Mouse (Mus musculus) forebrain, embryonic 13.5 days (tissue): Measurements from ENCODE around the gene Rcc1. TPM values are rescaled to one million over a fixed set of nuclear protein-coding genes. Genes with fewer than 3 reads are reported as not detected.
"Not testable (repeated sequence)": the region's sequence is repeated elsewhere in the genome, so short reads cannot be mapped to it uniquely, and the experiment has no call there.

Experiments
- ATAC-seq: fragments of 200-750 bp; cut with Nextera tagmentation; 2 replicates; pipeline ENCODE4 v1.8.0; 2017
- H3K27ac ChIP-seq: fragments of 300-500 bp; sonication (generic); 2 replicates; pipeline ENCODE4 v1.5.1; 2015; ENCODE audit warnings: inconsistent platforms, mild to moderate bottlenecking, moderate library complexity
- H3K27me3 ChIP-seq: fragments of 300-500 bp; sonication (generic); 2 replicates; pipeline ENCODE4 v1.6.1; 2015; ENCODE audit warnings: mild to moderate bottlenecking, inconsistent platforms
- H3K36me3 ChIP-seq: fragments of 300-500 bp; sonication (generic); 2 replicates; pipeline ENCODE4 v1.6.1; 2015; ENCODE audit warnings: mild to moderate bottlenecking, inconsistent platforms; ENCODE audit not compliant: poor library complexity, severe bottlenecking
- H3K4me1 ChIP-seq: fragments of 300-500 bp; sonication (generic); 2 replicates; pipeline ENCODE4 v1.6.1; 2015; ENCODE audit warnings: inconsistent platforms
- H3K4me2 ChIP-seq: fragments of 300-500 bp; sonication (generic); 2 replicates; pipeline ENCODE4 v1.6.1; 2015; ENCODE audit warnings: inconsistent platforms, mild to moderate bottlenecking, moderate library complexity
- H3K4me3 ChIP-seq: fragments of 300-500 bp; sonication (generic); 2 replicates; pipeline ENCODE4 v1.5.1; 2015; ENCODE audit warnings: mild to moderate bottlenecking, inconsistent platforms
- H3K9ac ChIP-seq: fragments of 300-500 bp; sonication (generic); 2 replicates; pipeline ENCODE4 v1.6.1; 2015; ENCODE audit warnings: mild to moderate bottlenecking, inconsistent platforms
- H3K9me3 ChIP-seq: fragments of 300-500 bp; sonication (generic); replicated peaks from 2 replicates; pipeline ENCODE4 v1.6.1; 2016; ENCODE audit warnings: inconsistent platforms
- WGBS: fragments of 180-500 bp; shearing (Covaris S2); methylation state at CpG from one replicate; pipeline ENCODE4 v1.1.7; 2015; 5-methylcytosine and 5-hydroxymethylcytosine counted together
- polyA plus RNA-seq: library from polyadenylated mRNA; unstranded; fragments of >200 nt; fragmentation: Nextera tagmentation; extraction: Ambion mirVana; gene quantifications from 2 replicates; pipeline ENCODE4 v1.2.1, GENCODE M21; 2015

The Rcc1 gene
- polyA plus RNA-seq, 1 experiment from 2014 or later: 82.2 TPM

- H3K27ac ChIP-seq: no peak overlapping the region
- H3K9ac ChIP-seq: no peak overlapping the region
- peaks cover 52% of the 10 kb centered on the region for H3K36me3 ChIP-seq
- ATAC-seq: no peak
- no peaks in the 10 kb centered on the region for H3K27me3 ChIP-seq
- H3K4me3 ChIP-seq: no peak overlapping the region
- H3K9me3 ChIP-seq: no peaks in the 10 kb centered on the region; the same call in 1 of the 2 replicates
- no peak overlapping the region for H3K4me2 ChIP-seq
- WGBS: 41% methylated on average over 4 of the region's 4 CpGs
- no peaks in the 10 kb centered on the region for H3K4me1 ChIP-seq
Observed at GRCm38 (mm10) chr4:132292988-132293387, 60.4 kb downstream of the Rcc1 start.

GRCm38 (mm10) chr4:132291624-132292335 lies 61.6 kb downstream of the Rcc1 start:
- H3K36me3 ChIP-seq: peaks cover 57% of the 10 kb centered on the region
- no peaks in the 10 kb centered on the region for H3K27me3 ChIP-seq
- H3K9me3 ChIP-seq: no peaks in the 10 kb centered on the region; the same call in 1 of the 2 replicates
- H3K4me2 ChIP-seq: no peak overlapping the region
- H3K9ac ChIP-seq: peak overlapping the region; percentile 16; the same call in 1 of the 2 replicates
- no peak overlapping the region for H3K27ac ChIP-seq
- 80% methylated on average over 12 of the region's 12 CpGs for WGBS
- ATAC-seq: no peak
- no peaks in the 10 kb centered on the region for H3K4me1 ChIP-seq
- H3K4me3 ChIP-seq: no peak overlapping the region

GRCm38 (mm10) chr4:132291056-132291455 lies 62.3 kb downstream of the Rcc1 start:
- ATAC-seq: no peak
- no peak overlapping the region for H3K9ac ChIP-seq
- H3K27ac ChIP-seq: no peak overlapping the region
- H3K9me3 ChIP-seq: no peaks in the 10 kb centered on the region; the same call in 1 of the 2 replicates
- no peak overlapping the region for H3K4me3 ChIP-seq
- H3K36me3 ChIP-seq: peaks cover 64% of the 10 kb centered on the region
- 97% methylated on average over 4 of the region's 4 CpGs for WGBS
- H3K27me3 ChIP-seq: no peaks in the 10 kb centered on the region
- no peak overlapping the region for H3K4me2 ChIP-seq
- H3K4me1 ChIP-seq: no peaks in the 10 kb centered on the region

- H3K4me1 ChIP-seq, H3K4me2 ChIP-seq, H3K4me3 ChIP-seq, H3K9me3 ChIP-seq, H3K9ac ChIP-seq, ATAC-seq, H3K27me3 ChIP-seq, H3K27ac ChIP-seq: not testable (repeated sequence)
- peaks cover 70% of the 10 kb centered on the region for H3K36me3 ChIP-seq
- 95% methylated on average over 2 of the region's 5 CpGs for WGBS
Observed at GRCm38 (mm10) chr4:132288840-132289239, 64.6 kb downstream of the Rcc1 start.

Other genes starting within 250 kb of the Rcc1 start
- gene Oprd1, start 209.1 kb downstream of the Rcc1 start, polyA plus RNA-seq: 0.06 and 0.12 TPM in 2 replicates
- 154 and 162 TPM in 2 replicates for gene Ythdf2, start 141.3 kb downstream of the Rcc1 start, polyA plus RNA-seq
- gene Gmeb1, start 92.0 kb downstream of the Rcc1 start, polyA plus RNA-seq: 50.0 and 55.3 TPM in 2 replicates
- gene Taf12, start 79.2 kb downstream of the Rcc1 start, polyA plus RNA-seq: 51.5 and 56.1 TPM in 2 replicates
- gene Rab42, start 50.2 kb downstream of the Rcc1 start, polyA plus RNA-seq: 0.23 and 0.64 TPM in 2 replicates
- gene Trnau1ap, start 24.1 kb downstream of the Rcc1 start, polyA plus RNA-seq: 87.8 and 96.4 TPM in 2 replicates
- 17.5 and 18.7 TPM in 2 replicates for gene Phactr4, start 68.9 kb upstream of the Rcc1 start, polyA plus RNA-seq
- 26.1 and 28.1 TPM in 2 replicates for gene Med18, start 110.3 kb upstream of the Rcc1 start, polyA plus RNA-seq
- gene Sesn2, start 156.9 kb upstream of the Rcc1 start, polyA plus RNA-seq: 6.3 and 7.0 TPM in 2 replicates
- 1,115 and 1,299 TPM in 2 replicates for gene Atpif1, start 180.1 kb upstream of the Rcc1 start, polyA plus RNA-seq
- 162 and 175 TPM in 2 replicates for gene Dnajc8, start 181.9 kb upstream of the Rcc1 start, polyA plus RNA-seq
- 0.13 and 0.35 TPM in 2 replicates for gene Ptafr, start 210.5 kb upstream of the Rcc1 start, polyA plus RNA-seq